Mouse (Mus musculus) forelimb bud, embryonic 11.5 days (tissue): ENCODE results near the gene Eln.

ENCODE experiments used
- DNase-seq: peaks from one replicate; pipeline ENCODE4 v3.0.0-alpha.2; 2012; ENCODE audit warnings: low read depth, low spot score

The Eln gene

GRCm38 (mm10) chr5:134686541-134686940, 60.6 kb downstream of the Eln start:
- DNase-seq, result no peak

- DNase-seq, result no peak
Observed at GRCm38 (mm10) chr5:134684398-134684797, 62.7 kb downstream of the Eln start.

GRCm38 (mm10) chr5:134683813-134684212, 63.3 kb downstream of the Eln start:
- no peak for DNase-seq

GRCm38 (mm10) chr5:134680238-134680637, 66.9 kb downstream of the Eln start:
- no peak for DNase-seq

GRCm38 (mm10) chr5:134678827-134679546, 68.1 kb downstream of the Eln start:
- no peak for DNase-seq

- no peak for DNase-seq
Observed at GRCm38 (mm10) chr5:134678031-134678430, 69.1 kb downstream of the Eln start.

GRCm38 (mm10) chr5:134677491-134677890, 69.6 kb downstream of the Eln start:
- DNase-seq, result no peak

GRCm38 (mm10) chr5:134675956-134676759, 71.0 kb downstream of the Eln start:
- peak; percentile 57 for DNase-seq

GRCm38 (mm10) chr5:134674977-134675376, 72.1 kb downstream of the Eln start:
- DNase-seq, result no peak

GRCm38 (mm10) chr5:134672611-134673010, 74.5 kb downstream of the Eln start:
- DNase-seq, result no peak

GRCm38 (mm10) chr5:134672198-134672516, 75.0 kb downstream of the Eln start:
- no peak for DNase-seq

GRCm38 (mm10) chr5:134671335-134672197, 75.6 kb downstream of the Eln start:
- DNase-seq, result no peak

- no peak for DNase-seq
Observed at GRCm38 (mm10) chr5:134669001-134669708, 78.0 kb downstream of the Eln start.

GRCm38 (mm10) chr5:134668495-134668894, 78.6 kb downstream of the Eln start:
- DNase-seq, result peak; percentile 54

GRCm38 (mm10) chr5:134656708-134657107, 90.4 kb downstream of the Eln start:
- DNase-seq, result no peak
